Mouse (Mus musculus) testis, adult 2 months (tissue): Measurements from ENCODE around the gene Ndufs3.

Source experiments
- CTCF ChIP-seq: fragments of 200-500 bp; IDR thresholded peaks from 2 replicates; pipeline ENCODE4 v1.5.1; 2012; ENCODE audit warnings: low read depth, mild to moderate bottlenecking, inconsistent platforms, low read length, moderate library complexity; ENCODE audit not compliant: control insufficient read depth, insufficient read depth, insufficient replicate concordance
- POLR2A ChIP-seq: fragments of 200-500 bp; IDR thresholded peaks from 2 replicates; pipeline ENCODE4 v1.6.1; 2012; ENCODE audit warnings: low read depth, mild to moderate bottlenecking, inconsistent platforms, low read length, moderate library complexity; ENCODE audit not compliant: control insufficient read depth

GRCm38 (mm10) chr2:90861486-90861885 is 43.1 kb downstream of the Ndufs3 start:
- TF ChIP-seq CTCF (no peak), POLR2A (no peak)
